Mouse (Mus musculus): Measurements from ENCODE around the gene Ankrd11. TPM values are rescaled to one million over a fixed set of nuclear protein-coding genes. Genes with fewer than 3 reads are reported as not detected.

Ankrd11 gene
- polyA plus RNA-seq, 1 experiment: 32.5 TPM

GRCm38 (mm10) chr8:123004033-123004922 is 37.8 kb downstream of the Ankrd11 start:
- Histone ChIP-seq H3K79me3 (ENCODE audit: low read depth) (peaks cover 98% of the 10 kb centered on the region), H3K36me3 (ENCODE audit: control insufficient read depth, insufficient read depth) (peaks cover 3% of the 10 kb centered on the region), H3K4me3 (ENCODE audit: insufficient read depth, poor library complexity, severe bottlenecking) (no peak overlapping the region), H3K79me2 (ENCODE audit: control insufficient read depth, insufficient read depth) (peaks cover 100% of the 10 kb centered on the region), H3ac (ENCODE audit: control insufficient read depth, insufficient read length, low read depth) (no peak overlapping the region), H3K27me3 (ENCODE audit: control insufficient read depth, insufficient read depth, insufficient read length) (no peaks in the 10 kb centered on the region)
- TF ChIP-seq MYOG (IDR thresholded peaks at IDR 0.05; ENCODE audit: control insufficient read depth, extremely low read depth, insufficient read length): no peak
- no peak for TF ChIP-seq MYOD1 (IDR thresholded peaks at IDR 0.05; ENCODE audit: control insufficient read depth, insufficient read length, low read depth)
- no peak for TF ChIP-seq MAX (IDR thresholded peaks at IDR 0.05)
- no peak for TF ChIP-seq CEBPB (IDR thresholded peaks at IDR 0.05; ENCODE audit: low read depth)
- TF ChIP-seq CTCF (IDR thresholded peaks at IDR 0.05; ENCODE audit: control insufficient read depth, insufficient read depth, insufficient read length): no peak
- TF ChIP-seq FOSL1 (IDR thresholded peaks at IDR 0.05; ENCODE audit: insufficient read depth, low read length, poor library complexity, severe bottlenecking): no peak
- no peak for TF ChIP-seq USF1 (IDR thresholded peaks at IDR 0.05; ENCODE audit: low read depth)

GRCm38 (mm10) chr8:123000311-123000710 is 41.8 kb downstream of the Ankrd11 start:
- H3K27me3 ChIP-seq (ENCODE audit: control insufficient read depth, insufficient read depth, insufficient read length): no peaks in the 10 kb centered on the region
- no peak for TF ChIP-seq USF1 (IDR thresholded peaks at IDR 0.05; ENCODE audit: low read depth)
- no peak for TF ChIP-seq MYOG (IDR thresholded peaks at IDR 0.05; ENCODE audit: control insufficient read depth, extremely low read depth, insufficient read length)
- TF ChIP-seq CTCF (IDR thresholded peaks at IDR 0.05; ENCODE audit: control insufficient read depth, insufficient read depth, insufficient read length): no peak
- TF ChIP-seq CEBPB (IDR thresholded peaks at IDR 0.05; ENCODE audit: low read depth): no peak
- TF ChIP-seq MYOD1 (IDR thresholded peaks at IDR 0.05; ENCODE audit: control insufficient read depth, insufficient read length, low read depth): no peak
- no peak for TF ChIP-seq FOSL1 (IDR thresholded peaks at IDR 0.05; ENCODE audit: insufficient read depth, low read length, poor library complexity, severe bottlenecking)
- no peak for TF ChIP-seq MAX (IDR thresholded peaks at IDR 0.05)
- H3K79me2 ChIP-seq (ENCODE audit: control insufficient read depth, insufficient read depth): peaks cover 100% of the 10 kb centered on the region
- H3K79me3 ChIP-seq (ENCODE audit: low read depth): peaks cover 98% of the 10 kb centered on the region
- no peak overlapping the region for H3K4me3 ChIP-seq (ENCODE audit: insufficient read depth, poor library complexity, severe bottlenecking)
- no peak overlapping the region for H3ac ChIP-seq (ENCODE audit: control insufficient read depth, insufficient read length, low read depth)
- H3K36me3 ChIP-seq (ENCODE audit: control insufficient read depth, insufficient read depth): peaks cover 3% of the 10 kb centered on the region

- no peak for TF ChIP-seq USF1 (IDR thresholded peaks at IDR 0.05; ENCODE audit: low read depth)
- Histone ChIP-seq H3ac (ENCODE audit: control insufficient read depth, insufficient read length, low read depth) (no peak overlapping the region), H3K36me3 (ENCODE audit: control insufficient read depth, insufficient read depth) (peaks cover 3% of the 10 kb centered on the region), H3K79me2 (ENCODE audit: control insufficient read depth, insufficient read depth) (peaks cover 100% of the 10 kb centered on the region), H3K27me3 (ENCODE audit: control insufficient read depth, insufficient read depth, insufficient read length) (no peaks in the 10 kb centered on the region), H3K79me3 (ENCODE audit: low read depth) (peaks cover 98% of the 10 kb centered on the region), H3K4me3 (ENCODE audit: insufficient read depth, poor library complexity, severe bottlenecking) (no peak overlapping the region)
Measured at GRCm38 (mm10) chr8:122997963-122998362, 44.1 kb downstream of the Ankrd11 start.

DNA sequence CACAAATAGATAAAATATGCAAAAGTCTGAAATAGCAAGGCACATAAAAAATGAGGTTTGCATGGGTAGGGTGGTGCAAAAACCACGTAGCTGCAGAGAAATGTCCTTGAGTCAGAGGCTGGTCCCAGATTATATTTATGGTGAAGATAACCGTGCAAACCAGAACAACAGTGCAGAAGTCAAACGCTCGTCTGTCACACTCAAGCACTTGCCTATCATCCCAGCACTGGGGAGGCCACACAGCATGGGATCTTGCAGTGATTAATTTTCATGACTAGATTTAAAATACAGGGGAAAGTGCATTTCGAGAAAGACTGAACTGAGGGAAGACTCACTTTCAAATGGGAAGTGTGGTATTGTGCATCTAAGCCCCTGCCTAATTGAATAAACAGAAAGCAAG is 48.3 kb downstream of the Ankrd11 start:
- H3K79me2 ChIP-seq (ENCODE audit: control insufficient read depth, insufficient read depth): peaks cover 100% of the 10 kb centered on the region
- TF ChIP-seq CEBPB (IDR thresholded peaks at IDR 0.05; ENCODE audit: low read depth) (no peak), CTCF (IDR thresholded peaks at IDR 0.05; ENCODE audit: control insufficient read depth, insufficient read depth, insufficient read length) (no peak), MYOG (IDR thresholded peaks at IDR 0.05; ENCODE audit: control insufficient read depth, extremely low read depth, insufficient read length) (no peak), MYOD1 (IDR thresholded peaks at IDR 0.05; ENCODE audit: control insufficient read depth, insufficient read length, low read depth) (no peak), FOSL1 (IDR thresholded peaks at IDR 0.05; ENCODE audit: insufficient read depth, low read length, poor library complexity, severe bottlenecking) (no peak), MAX (IDR thresholded peaks at IDR 0.05) (no peak), USF1 (IDR thresholded peaks at IDR 0.05; ENCODE audit: low read depth) (no peak)
- H3K36me3 ChIP-seq (ENCODE audit: control insufficient read depth, insufficient read depth): no peaks in the 10 kb centered on the region

DNA sequence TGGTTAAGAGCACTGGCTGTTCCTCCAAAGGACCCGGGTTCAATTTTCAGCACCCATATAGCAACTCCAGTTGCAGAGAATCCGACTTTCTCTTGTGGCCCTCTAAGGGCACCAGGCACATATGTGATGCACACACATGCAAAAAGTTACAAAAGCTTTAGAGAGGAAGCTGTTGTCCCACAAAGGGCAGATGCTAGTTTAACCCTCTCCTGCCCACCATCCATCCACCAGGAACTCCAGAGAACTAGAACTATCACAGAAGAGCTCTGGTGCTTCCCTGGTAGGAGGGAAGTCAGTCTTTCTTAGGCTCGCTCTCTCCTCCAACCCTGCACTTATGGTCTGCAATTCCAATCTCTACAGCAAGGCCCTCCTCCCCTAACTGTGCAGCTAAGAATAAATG is 49.0 kb downstream of the Ankrd11 start:
- Histone ChIP-seq H3K79me2 (ENCODE audit: control insufficient read depth, insufficient read depth) (peaks cover 100% of the 10 kb centered on the region), H3K4me3 (ENCODE audit: insufficient read depth, poor library complexity, severe bottlenecking) (no peak overlapping the region), H3K36me3 (ENCODE audit: control insufficient read depth, insufficient read depth) (no peaks in the 10 kb centered on the region), H3K27me3 (ENCODE audit: control insufficient read depth, insufficient read depth, insufficient read length) (no peaks in the 10 kb centered on the region), H3K79me3 (ENCODE audit: low read depth) (peaks cover 98% of the 10 kb centered on the region), H3ac (ENCODE audit: control insufficient read depth, insufficient read length, low read depth) (no peak overlapping the region)
- TF ChIP-seq MYOG (IDR thresholded peaks at IDR 0.05; ENCODE audit: control insufficient read depth, extremely low read depth, insufficient read length) (no peak), USF1 (IDR thresholded peaks at IDR 0.05; ENCODE audit: low read depth) (no peak), FOSL1 (IDR thresholded peaks at IDR 0.05; ENCODE audit: insufficient read depth, low read length, poor library complexity, severe bottlenecking) (no peak), MYOD1 (IDR thresholded peaks at IDR 0.05; ENCODE audit: control insufficient read depth, insufficient read length, low read depth) (no peak), CEBPB (IDR thresholded peaks at IDR 0.05; ENCODE audit: low read depth) (no peak), MAX (IDR thresholded peaks at IDR 0.05) (no peak), CTCF (IDR thresholded peaks at IDR 0.05; ENCODE audit: control insufficient read depth, insufficient read depth, insufficient read length) (no peak)

More for the DNA sequence above, 48.3 kb downstream of the Ankrd11 start:
- Histone ChIP-seq H3K4me3 (ENCODE audit: insufficient read depth, poor library complexity, severe bottlenecking) (no peak overlapping the region), H3K79me3 (ENCODE audit: low read depth) (peaks cover 98% of the 10 kb centered on the region), H3K27me3 (ENCODE audit: control insufficient read depth, insufficient read depth, insufficient read length) (no peaks in the 10 kb centered on the region), H3ac (ENCODE audit: control insufficient read depth, insufficient read length, low read depth) (no peak overlapping the region)

Measured in C2C12 (cell line).